15 mouse cellular contexts compared by ENCODE assay signal in the genomic region with DNA sequence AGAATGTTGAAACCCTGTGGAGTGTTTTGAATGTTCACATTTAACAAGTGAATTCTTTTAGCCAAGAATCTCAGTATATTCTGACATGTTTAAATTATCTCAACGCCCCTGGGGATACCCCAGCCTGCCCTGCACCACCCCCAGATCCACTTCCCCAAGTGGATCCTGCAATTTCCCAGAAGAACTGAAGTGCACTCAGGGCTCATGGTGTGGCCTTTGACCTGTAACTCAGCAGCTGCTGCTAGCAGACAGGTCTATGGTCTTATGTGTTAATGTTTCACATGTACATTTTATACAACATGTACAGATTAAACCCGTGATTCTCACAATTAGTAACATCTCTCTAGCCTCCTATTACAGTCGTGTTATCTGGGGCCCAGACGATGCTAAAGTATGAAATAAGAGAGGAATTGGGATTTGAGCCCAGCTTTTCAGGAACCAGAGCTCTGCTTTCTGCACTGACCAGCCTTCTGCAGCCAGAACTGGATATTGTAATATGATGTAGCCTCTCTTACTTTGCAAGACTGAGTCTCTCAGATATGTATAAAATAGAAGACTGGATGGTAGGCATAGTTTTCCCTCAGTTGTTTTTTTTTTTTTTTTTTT. TPM values are rescaled to one million over a fixed set of nuclear protein-coding genes. Genes with fewer than 3 reads are reported as not detected.
"Had no signal": no experiment of that assay in that cellular context is flagged by ENCODE, and none has a peak within 500 bp of the region (broad histone marks: within the 10 kb centered on the region; RNA-seq: fewer than 3 reads in every experiment).

No protein-coding gene starts in this region.

- H3K4me2 ChIP-seq: limb, embryonic 12.5 days; liver, embryonic 13.5 days; lung, embryonic 15.5 days; midbrain, embryonic 12.5 days; neural tube, embryonic 13.5 days had no signal

- H3K9ac ChIP-seq: limb, embryonic 12.5 days; liver, embryonic 13.5 days; lung, embryonic 15.5 days; midbrain, embryonic 12.5 days; neural tube, embryonic 13.5 days had no signal

- DNase-seq: kidney, postnatal 10 days; liver; liver, embryonic 13.5 days; lung, postnatal 14 days; retina, postnatal 1 day; right cerebral cortex, postnatal 4 days; spleen, adult 18-20 months; thymus, postnatal 36 days had no signal

- ATAC-seq: midbrain, embryonic 16.5 days had no signal

- H3K4me1 ChIP-seq: limb, embryonic 12.5 days had no signal

- H3K36me3 ChIP-seq: limb, embryonic 12.5 days; liver, embryonic 13.5 days; lung, embryonic 15.5 days; midbrain, embryonic 12.5 days; neural tube, embryonic 13.5 days had no signal

- H3K27me3 ChIP-seq: liver, embryonic 13.5 days; megakaryocyte, embryonic 14.5 days had no signal

- H3K9me3 ChIP-seq: limb, embryonic 12.5 days; liver, embryonic 13.5 days; lung, embryonic 15.5 days; neural tube, embryonic 13.5 days had no signal

- H3K4me3 ChIP-seq: limb, embryonic 12.5 days; liver, embryonic 13.5 days; lung, embryonic 15.5 days; megakaryocyte, embryonic 14.5 days; midbrain, embryonic 12.5 days; neural tube, embryonic 13.5 days had no signal

- H3K27ac ChIP-seq: limb, embryonic 12.5 days; liver, embryonic 13.5 days; lung, embryonic 15.5 days; macrophage; midbrain, embryonic 12.5 days; neural tube, embryonic 13.5 days had no signal

RNA-seq across cellular contexts. Expression of a gene that starts 48.9 kb away (rescaled TPM):
- polyA plus RNA-seq: limb, embryonic 12.5 days; macrophage; midbrain, embryonic 16.5 days had no signal
